Mouse (Mus musculus) MEL (cell line): ENCODE data around the gene Cym. TPM values are rescaled to one million over a fixed set of nuclear protein-coding genes. Genes with fewer than 3 reads are reported as not detected.

Experiments
- DNase-seq: peaks from one replicate; pipeline ENCODE4 v3.0.0; 2011; ENCODE audit warnings: low read depth, low spot score
- H3K27ac ChIP-seq: 2 replicates; pipeline ENCODE4 v1.5.1; 2012; ENCODE audit warnings: low read depth, mild to moderate bottlenecking, control low read depth, low read length, moderate library complexity; ENCODE audit not compliant: control insufficient read depth
- H3K27me3 ChIP-seq, 2 experiments: fragments of 150-350 bp in 1 of 2; sonication (generic) in 1 of 2; 2 replicates each; pipeline ENCODE4 v1.6.1; 2012; ENCODE audit warnings: low read length in 2 of 2, mild to moderate bottlenecking in 2 of 2, improper control_type of control experiment in 1 of 2, moderate library complexity in 1 of 2; ENCODE audit not compliant: insufficient read depth in 2 of 2, control insufficient read depth in 1 of 2
- H3K36me3 ChIP-seq, 2 experiments: 2 replicates each; pipeline ENCODE4 v1.6.1; 2012 to 2014; ENCODE audit warnings: low read length in 2 of 2, improper control_type of control experiment in 1 of 2, inconsistent platforms in 1 of 2, mild to moderate bottlenecking in 1 of 2; ENCODE audit not compliant: insufficient read depth in 2 of 2, control insufficient read depth in 1 of 2
- H3K4me1 ChIP-seq, 2 experiments: fragments of 150-350 bp in 1 of 2; sonication (generic) in 1 of 2; 2 replicates each; pipeline ENCODE4 v1.6.1; 2012; ENCODE audit warnings: low read length in 2 of 2, improper control_type of control experiment in 1 of 2, mild to moderate bottlenecking in 1 of 2; ENCODE audit not compliant: insufficient read depth in 2 of 2, control insufficient read depth in 1 of 2
- H3K4me3 ChIP-seq, 2 experiments: fragments of 150-350 bp in 1 of 2; sonication (generic) in 1 of 2; 2 replicates each; pipeline ENCODE4 v1.5.1; 2012; ENCODE audit warnings: low read depth in 2 of 2, low read length in 2 of 2, mild to moderate bottlenecking in 2 of 2, moderate library complexity in 2 of 2, control low read depth in 1 of 2, improper control_type of control experiment in 1 of 2; ENCODE audit not compliant: control insufficient read depth in 1 of 2, insufficient read depth in 1 of 2
- H3K79me2 ChIP-seq: 2 replicates; pipeline ENCODE4 v1.6.1; 2012; ENCODE audit warnings: mild to moderate bottlenecking, low read length, moderate library complexity; ENCODE audit not compliant: control insufficient read depth, poor library complexity, insufficient read depth
- H3K9ac ChIP-seq: 2 replicates; pipeline ENCODE4 v1.6.1; 2012; ENCODE audit warnings: low read depth, mild to moderate bottlenecking, control low read depth, low read length, moderate library complexity; ENCODE audit not compliant: control insufficient read depth, poor library complexity, severe bottlenecking
- H3K9me3 ChIP-seq: fragments of 150-350 bp; sonication (generic); replicated peaks from 2 replicates; pipeline ENCODE4 v1.6.1; 2012; ENCODE audit warnings: mild to moderate bottlenecking, low read length, improper control_type of control experiment, moderate library complexity; ENCODE audit not compliant: insufficient read depth
- CHD1 ChIP-seq: IDR thresholded peaks from 2 replicates; pipeline ENCODE4 v1.6.1; 2012; ENCODE audit warnings: low read depth, mild to moderate bottlenecking, inconsistent platforms, low read length, improper control_type of control experiment
- CHD2 ChIP-seq: IDR thresholded peaks from 2 replicates; pipeline ENCODE4 v1.6.1; 2011; ENCODE audit warnings: low read length, improper control_type of control experiment
- CTCF ChIP-seq, 3 experiments: IDR thresholded peaks in 2 of 3; conservative IDR thresholded peaks in 1 of 3; 2 replicates each; pipeline ENCODE4 v1.5.1; 2011 to 2012; ENCODE audit warnings: low read length in 3 of 3, low read depth in 2 of 3, mild to moderate bottlenecking in 2 of 3, improper control_type of control experiment in 1 of 3, inconsistent platforms in 1 of 3, mixed read lengths in 1 of 3, moderate library complexity in 1 of 3; ENCODE audit not compliant: control insufficient read depth in 1 of 3, insufficient read depth in 1 of 3, poor library complexity in 1 of 3, severe bottlenecking in 1 of 3
- EP300 ChIP-seq, 2 experiments: IDR thresholded peaks; 2 replicates each; pipeline ENCODE4 v1.6.1; 2011; ENCODE audit warnings: improper control_type of control experiment in 2 of 2, low read length in 2 of 2, low read depth in 1 of 2, mild to moderate bottlenecking in 1 of 2
- ETS1 ChIP-seq: IDR thresholded peaks from 2 replicates; pipeline ENCODE4 v1.6.1; 2012; ENCODE audit warnings: low read depth, mild to moderate bottlenecking, inconsistent platforms, low read length, improper control_type of control experiment, moderate library complexity
- HCFC1 ChIP-seq: IDR thresholded peaks from 2 replicates; pipeline ENCODE4 v1.6.1; 2012; ENCODE audit warnings: low read depth, mild to moderate bottlenecking, inconsistent platforms, low read length, improper control_type of control experiment, moderate library complexity
- JUND ChIP-seq: IDR thresholded peaks from 2 replicates; pipeline ENCODE4 v1.6.1; 2011; ENCODE audit warnings: low read depth, mild to moderate bottlenecking, improper control_type of control experiment, low read length
- KAT2A ChIP-seq: conservative IDR thresholded peaks from 2 replicates; pipeline ENCODE4 v1.6.1; 2012; ENCODE audit warnings: low read depth, low read length, improper control_type of control experiment, inconsistent platforms
- MAFK ChIP-seq: IDR thresholded peaks from 2 replicates; pipeline ENCODE4 v1.6.1; 2011; ENCODE audit warnings: low read depth, mild to moderate bottlenecking, low read length, improper control_type of control experiment, borderline replicate concordance
- MAX ChIP-seq: IDR thresholded peaks from 2 replicates; pipeline ENCODE4 v1.6.1; 2011; ENCODE audit warnings: low read length, improper control_type of control experiment
- MYC ChIP-seq: IDR thresholded peaks from 2 replicates; pipeline ENCODE4 v1.6.1; 2011; ENCODE audit warnings: low read depth, mild to moderate bottlenecking, low read length, improper control_type of control experiment, moderate library complexity
- NELFE ChIP-seq: IDR thresholded peaks from 2 replicates; pipeline ENCODE4 v1.6.1; 2011; ENCODE audit warnings: low read depth, low read length, improper control_type of control experiment
- POLR2A ChIP-seq, 2 experiments: IDR thresholded peaks; 2 replicates each; pipeline ENCODE4 v1.6.1; 2011 to 2012; ENCODE audit warnings: low read length in 2 of 2, mild to moderate bottlenecking in 2 of 2, control low read depth in 1 of 2, improper control_type of control experiment in 1 of 2, low read depth in 1 of 2, moderate library complexity in 1 of 2; ENCODE audit not compliant: control insufficient read depth in 1 of 2, insufficient read depth in 1 of 2, poor library complexity in 1 of 2
- POLR2AphosphoS2 ChIP-seq: IDR thresholded peaks from 2 replicates; pipeline ENCODE4 v1.6.1; 2011; ENCODE audit warnings: low read length, improper control_type of control experiment
- RCOR1 ChIP-seq: IDR thresholded peaks from 2 replicates; pipeline ENCODE4 v1.6.1; 2012; ENCODE audit warnings: low read depth, mild to moderate bottlenecking, inconsistent platforms, low read length, improper control_type of control experiment
- SIN3A ChIP-seq: IDR thresholded peaks from 2 replicates; pipeline ENCODE4 v1.6.1; 2012; ENCODE audit warnings: low read length, improper control_type of control experiment, inconsistent platforms
- TAL1 ChIP-seq: IDR thresholded peaks from 2 replicates; pipeline ENCODE4 v1.6.1; 2012; ENCODE audit warnings: mild to moderate bottlenecking, inconsistent platforms, low read length, moderate library complexity, mixed read lengths
- TBP ChIP-seq: IDR thresholded peaks from 2 replicates; pipeline ENCODE4 v1.8.0; 2011; ENCODE audit warnings: low read depth, low read length, improper control_type of control experiment
- TCF12 ChIP-seq: IDR thresholded peaks from 2 replicates; pipeline ENCODE4 v1.6.1; 2014; ENCODE audit warnings: low read depth, mild to moderate bottlenecking, inconsistent platforms, low read length, improper control_type of control experiment, moderate library complexity
- UBTF ChIP-seq: IDR thresholded peaks from 2 replicates; pipeline ENCODE4 v1.6.1; 2012; ENCODE audit warnings: low read depth, mild to moderate bottlenecking, inconsistent platforms, low read length, improper control_type of control experiment, moderate library complexity, borderline replicate concordance; ENCODE audit not compliant: insufficient read depth
- USF1 ChIP-seq: IDR thresholded peaks from 2 replicates; pipeline ENCODE4 v1.6.1; 2014; ENCODE audit warnings: low read depth, mild to moderate bottlenecking, inconsistent platforms, low read length, improper control_type of control experiment, moderate library complexity
- USF2 ChIP-seq, 2 experiments: IDR thresholded peaks; 2 replicates each; pipeline ENCODE4 v1.6.1; 2011 to 2012; ENCODE audit warnings: improper control_type of control experiment in 2 of 2, low read length in 2 of 2, borderline replicate concordance in 1 of 2, inconsistent platforms in 1 of 2, low read depth in 1 of 2, mild to moderate bottlenecking in 1 of 2; ENCODE audit not compliant: insufficient read depth in 1 of 2
- ZKSCAN1 ChIP-seq: IDR thresholded peaks from 2 replicates; pipeline ENCODE4 v1.6.1; 2012; ENCODE audit warnings: low read depth, mild to moderate bottlenecking, inconsistent platforms, low read length, improper control_type of control experiment, moderate library complexity
- polyA plus RNA-seq, 2 experiments: library from polyadenylated mRNA; stranded (reverse) in 1 of 2; unstranded in 1 of 2; fragments of >175 nt in 1 of 2; fragments of >200 nt in 1 of 2; gene quantifications; 2 replicates each; pipeline versions ENCODE4 v1.2.1 to v1.2.4; 2012; ENCODE audit warnings: low replicate concordance in 2 of 2, low read depth in 1 of 2; ENCODE audit not compliant: insufficient read length in 2 of 2, insufficient read depth in 1 of 2, missing spikeins in 1 of 2
- total RNA-seq: library from RNA; depleted of rRNA; stranded (reverse); fragments of 300-350 nt; gene quantifications from 2 replicates; pipeline ENCODE4 v1.2.3, GENCODE M21; 2012

Gene Cym
- total and polyA plus RNA-seq, 3 experiments: 0.08 TPM; not detected in 2

DNA sequence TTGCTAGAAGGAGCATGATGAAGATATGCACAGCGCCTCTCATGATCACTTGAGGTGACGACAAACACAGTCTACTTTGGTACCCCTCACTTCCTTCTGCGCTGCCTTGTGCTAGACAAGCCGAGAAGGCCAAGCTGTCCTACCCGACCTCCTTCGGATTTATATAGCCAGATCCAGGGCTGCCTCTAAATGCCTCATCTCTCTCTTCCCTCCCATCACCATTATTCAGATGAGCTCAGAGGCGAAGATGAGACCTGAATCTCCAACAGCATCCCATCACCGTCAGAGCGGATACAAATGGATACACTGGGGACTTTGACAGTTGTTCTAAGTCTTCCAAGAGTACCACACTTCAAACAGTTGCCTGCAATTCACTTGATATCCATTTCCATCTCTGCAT is 18.1 kb upstream of the Cym start, which contains the start of gene Prok1:
TSS of gene Prok1 (minus strand) at position 101 of the 400 bp plus-strand sequence.
- no peaks in the 10 kb centered on the region for H3K9me3 ChIP-seq

DNA sequence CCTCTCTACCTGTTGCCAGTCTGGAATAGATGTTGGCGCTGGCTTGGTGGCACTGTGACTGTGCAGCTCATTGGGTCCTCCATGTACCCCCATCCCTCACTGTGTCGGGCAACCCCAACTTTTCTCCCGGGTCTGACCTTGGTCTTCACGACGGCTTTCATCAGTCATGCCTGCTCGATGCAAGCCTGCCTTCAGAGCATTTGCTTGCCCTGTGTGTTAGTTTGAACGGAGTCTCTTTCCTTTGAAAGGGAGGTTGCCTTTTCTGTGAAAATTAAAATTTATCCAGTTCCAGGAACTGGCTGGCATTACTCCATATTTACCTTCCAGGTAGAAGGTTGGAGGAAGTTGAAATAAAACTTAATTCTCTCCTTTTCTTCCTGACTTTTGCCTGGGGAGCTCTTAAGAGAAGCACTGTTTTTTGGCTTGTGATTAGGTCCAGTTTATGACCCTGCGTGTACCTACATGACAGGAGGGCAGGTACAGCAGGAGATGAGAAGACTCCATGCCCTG is 17.0 kb upstream of the Cym start:
- H3K36me3 ChIP-seq: no peaks in the 10 kb centered on the region
- no peak overlapping the region for H3K27ac ChIP-seq
- no peaks in the 10 kb centered on the region for H3K79me2 ChIP-seq
- no peak overlapping the region for H3K4me3 ChIP-seq
- no peaks in the 10 kb centered on the region for H3K9me3 ChIP-seq
- H3K4me1 ChIP-seq: no peaks in the 10 kb centered on the region
- no peak for DNase-seq
- no peak for TF ChIP-seq USF1
- TF ChIP-seq USF2 (IDR thresholded peaks at IDR 0.05; ENCODE audit: borderline replicate concordance in 1 of 2, insufficient read depth in 1 of 2, low read depth in 1 of 2, low read length in 2 of 2): no peak
- TF ChIP-seq TBP: no peak
- TF ChIP-seq CHD1: no peak
- TF ChIP-seq EP300 (IDR thresholded peaks at IDR 0.05; ENCODE audit: low read depth in 1 of 2, low read length in 2 of 2): no peak
- no peak for TF ChIP-seq MAX
- TF ChIP-seq CHD2: no peak
- TF ChIP-seq NELFE: no peak
- TF ChIP-seq ETS1: no peak
- TF ChIP-seq JUND: no peak
- TF ChIP-seq UBTF: no peak
- TF ChIP-seq TAL1: no peak
- no peak for TF ChIP-seq MYC
- no peak for TF ChIP-seq TCF12
- H3K9ac ChIP-seq: no peak overlapping the region
- H3K27me3 ChIP-seq: peaks cover under 1 to 7% of the 10 kb centered on the region in 2 experiments; a peak in 3 of 4 replicates

More for the DNA sequence above, 18.1 kb upstream of the Cym start, which contains the start of gene Prok1:
- no peak within 1 kb of the TSS for H3K27ac ChIP-seq
- no peaks in the 10 kb centered on the region for H3K79me2 ChIP-seq
- TF ChIP-seq POLR2A (IDR thresholded peaks at IDR 0.05; ENCODE audit: control insufficient read depth in 1 of 2, insufficient read depth in 1 of 2, low read depth in 1 of 2, low read length in 2 of 2, poor library complexity in 1 of 2): no peak
- TF ChIP-seq SIN3A: no peak
- TF ChIP-seq ZKSCAN1: no peak
- TF ChIP-seq MAX: no peak
- TF ChIP-seq USF1: no peak
- TF ChIP-seq UBTF: no peak
- TF ChIP-seq RCOR1: no peak
- no peak for TF ChIP-seq MAFK
- no peak for TF ChIP-seq POLR2AphosphoS2
- TF ChIP-seq ETS1: no peak
- TF ChIP-seq TAL1: no peak
- TF ChIP-seq HCFC1: no peak
- no peak for TF ChIP-seq JUND
- no peak for TF ChIP-seq EP300 (IDR thresholded peaks at IDR 0.05; ENCODE audit: low read depth in 1 of 2, low read length in 2 of 2)
- TF ChIP-seq KAT2A: no peak
- TF ChIP-seq CTCF (IDR thresholded peaks at IDR 0.05 in 2 of 3, conservative IDR thresholded peaks at IDR 0.05 in 1 of 3; ENCODE audit: control insufficient read depth in 1 of 3, insufficient read depth in 1 of 3, low read depth in 2 of 3, low read length in 3 of 3, poor library complexity in 1 of 3, severe bottlenecking in 1 of 3): no peak
- H3K27me3 ChIP-seq: peaks cover 6 to 13% of the 10 kb centered on the region in 2 experiments
- H3K4me1 ChIP-seq: no peaks in the 10 kb centered on the region
- no peak within 1 kb of the TSS for H3K9ac ChIP-seq
- no peaks in the 10 kb centered on the region for H3K36me3 ChIP-seq
- no peak for DNase-seq
- no peak within 1 kb of the TSS for H3K4me3 ChIP-seq
